Mouse (Mus musculus) megakaryocyte, embryonic 14.5 days (primary cell): Measurements from ENCODE around the gene Rab3gap2.

ENCODE experiments used
- FLI1 ChIP-seq: IDR thresholded peaks from 2 replicates; pipeline ENCODE4 v1.6.1; 2012; ENCODE audit warnings: low read length, inconsistent platforms, mixed read lengths
- GATA1 ChIP-seq: IDR thresholded peaks from 3 replicates; pipeline ENCODE4 v1.6.1; 2012; ENCODE audit warnings: mixed read lengths, low read length, inconsistent platforms, borderline replicate concordance

- TF ChIP-seq GATA1 (no peak), FLI1 (no peak)
Observed at GRCm38 (mm10) chr1:185187135-185187785, 16.7 kb upstream of the Rab3gap2 start.
